Mouse (Mus musculus): ENCODE results near the gene Tubb5. TPM values are rescaled to one million over a fixed set of nuclear protein-coding genes. Genes with fewer than 3 reads are reported as not detected.
"Not testable (repeated sequence)": the region's sequence is repeated elsewhere in the genome, so short reads cannot be mapped to it uniquely, and the experiment has no call there.

The Tubb5 gene
- polyA plus RNA-seq, 1 experiment: 56.9 TPM

DNA sequence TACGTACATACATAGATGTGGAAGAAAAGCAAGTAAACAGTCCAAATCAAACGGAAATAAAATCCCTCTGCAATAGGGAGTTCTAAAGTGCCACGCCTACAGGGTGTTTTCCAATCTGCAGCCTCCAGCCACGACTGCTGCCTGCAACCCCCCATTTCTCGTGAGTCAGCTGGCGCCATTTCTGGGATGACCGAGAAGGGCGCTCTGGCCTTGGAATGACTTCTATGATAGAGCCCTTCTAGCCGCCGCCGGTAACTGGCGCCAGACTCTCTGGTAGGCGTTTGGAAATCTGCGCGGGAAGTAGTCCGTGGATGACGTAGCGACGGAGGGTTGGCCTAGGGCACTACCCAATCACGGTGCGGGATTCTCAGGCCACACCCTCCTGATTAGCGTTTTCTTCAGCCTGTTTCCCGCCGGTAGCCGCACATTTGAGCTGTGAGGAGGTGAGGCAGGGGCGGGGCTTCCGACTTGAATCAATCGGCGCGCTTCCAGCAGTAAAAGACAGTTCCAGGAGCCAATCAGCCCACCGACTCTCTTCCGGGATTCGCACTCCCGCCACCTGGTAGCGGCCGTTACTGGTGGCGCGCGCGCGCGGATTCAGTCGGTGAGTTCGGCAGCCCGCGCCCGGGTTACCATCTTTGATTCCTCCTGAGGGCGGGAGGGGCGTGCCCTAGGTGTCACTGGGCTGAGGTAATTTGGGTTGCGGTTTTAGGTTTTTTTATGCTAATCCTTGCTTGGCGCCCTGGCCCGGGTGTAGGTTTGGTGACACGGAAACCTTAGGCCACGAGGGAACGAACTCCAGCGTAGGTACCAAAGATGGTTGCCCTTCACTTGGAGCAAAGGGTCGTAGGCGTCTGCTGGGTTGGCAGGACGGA, 3.2 kb upstream of the Tubb5 start, which contains the start of gene Mdc1:
TSS of gene Mdc1 (plus strand) at position 440 of the 875 bp plus-strand sequence.
- Histone ChIP-seq H3K4me3 (replicated peaks) (peak within 1 kb of the TSS; percentile 73), H3K9me3 (ENCODE audit: control insufficient read depth, low read length) (no peaks in the 10 kb centered on the region; the same call in 1 of the 2 replicates), H3K27me3 (ENCODE audit: control insufficient read depth) (no peaks in the 10 kb centered on the region), H3K4me1 (ENCODE audit: control insufficient read depth) (peaks cover 55% of the 10 kb centered on the region), H3K36me3 (ENCODE audit: control insufficient read depth) (peaks cover 48% of the 10 kb centered on the region)
- TF ChIP-seq GATA1 (IDR thresholded peaks at IDR 0.05; ENCODE audit: low read length) (peak; percentile 29; the same call in 1 of the 2 replicates), TAL1 (IDR thresholded peaks at IDR 0.05; ENCODE audit: low read length) (peak; percentile 62)

DNA sequence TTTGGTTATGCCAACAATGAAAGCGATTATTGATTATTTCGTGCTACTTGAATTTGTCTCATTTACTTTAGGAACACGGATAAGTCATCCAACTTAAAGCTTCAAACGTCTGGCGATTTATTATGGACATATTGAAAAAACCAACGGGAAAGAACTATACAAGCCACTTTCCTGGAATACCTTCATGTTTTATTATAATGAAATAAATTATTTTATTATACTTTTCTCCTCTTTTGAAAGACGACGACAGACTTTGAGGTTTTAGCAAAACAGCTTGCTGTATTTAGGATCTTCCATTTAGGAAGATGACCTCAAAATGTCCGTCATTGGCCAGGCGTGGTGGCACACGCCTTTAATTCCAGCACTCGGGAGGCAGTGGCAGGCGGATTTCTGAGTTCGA, 2.5 kb upstream of the Tubb5 start:
- H3K4me3 ChIP-seq (replicated peaks): peak overlapping the region; percentile 73

DNA sequence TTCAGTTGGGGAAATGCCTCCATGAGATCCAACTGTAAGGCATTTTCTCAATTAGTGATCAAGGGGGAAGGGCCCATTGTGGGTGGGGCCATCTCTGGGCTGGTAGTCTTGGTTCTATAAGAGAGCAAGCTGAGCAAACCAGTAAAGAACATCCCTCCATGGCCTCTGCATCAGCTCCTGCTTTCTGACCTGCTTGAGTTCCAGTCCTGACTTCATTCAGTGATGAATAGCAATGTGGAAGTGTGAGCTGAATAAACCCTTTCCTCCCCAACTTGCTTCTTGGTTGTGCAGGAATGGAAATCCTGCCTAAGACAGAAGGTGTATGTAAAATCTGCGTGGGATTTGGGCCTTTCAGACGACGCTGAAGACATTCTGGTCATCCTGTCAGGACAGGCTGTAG, 896 bp upstream of the Tubb5 start:
- H3K9me3 ChIP-seq (ENCODE audit: control insufficient read depth, low read length); H3K27me3 ChIP-seq (ENCODE audit: control insufficient read depth): not testable (repeated sequence)
- Histone ChIP-seq H3K36me3 (ENCODE audit: control insufficient read depth) (peaks cover 48% of the 10 kb centered on the region), H3K4me1 (ENCODE audit: control insufficient read depth) (peaks cover 74% of the 10 kb centered on the region), H3K4me3 (replicated peaks) (peak overlapping the region; percentile 78)

More for the DNA sequence above, 2.5 kb upstream of the Tubb5 start:
- TF ChIP-seq TAL1 (IDR thresholded peaks at IDR 0.05; ENCODE audit: low read length): no peak
- TF ChIP-seq GATA1 (IDR thresholded peaks at IDR 0.05; ENCODE audit: low read length): no peak
- Histone ChIP-seq H3K9me3 (ENCODE audit: control insufficient read depth, low read length) (no peaks in the 10 kb centered on the region; the same call in 1 of the 2 replicates), H3K36me3 (ENCODE audit: control insufficient read depth) (peaks cover 48% of the 10 kb centered on the region), H3K27me3 (ENCODE audit: control insufficient read depth) (no peaks in the 10 kb centered on the region; the same call in 1 of the 2 replicates), H3K4me1 (ENCODE audit: control insufficient read depth) (peaks cover 63% of the 10 kb centered on the region)

DNA sequence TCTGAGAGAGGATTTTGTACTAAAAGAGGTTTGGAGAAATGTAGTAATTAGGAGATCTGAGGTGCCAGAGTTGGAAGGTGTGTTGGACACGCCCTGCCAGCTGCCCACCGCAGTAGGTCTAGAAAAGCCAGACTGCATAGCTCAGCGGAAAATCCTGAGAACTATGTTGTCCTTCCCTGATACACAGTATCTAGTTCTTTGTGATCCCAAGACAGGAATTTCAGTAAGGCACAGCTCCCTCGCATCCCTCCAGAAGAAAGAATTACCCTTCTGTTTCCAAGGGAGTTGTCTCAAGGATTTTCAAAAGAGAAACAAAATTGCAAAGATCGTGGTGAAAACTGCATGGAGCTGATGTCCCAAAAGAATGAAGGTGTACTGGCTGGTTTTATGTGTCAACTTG, 464 bp upstream of the Tubb5 start:
- TF ChIP-seq GATA1 (IDR thresholded peaks at IDR 0.05; ENCODE audit: low read length) (no peak), TAL1 (IDR thresholded peaks at IDR 0.05; ENCODE audit: low read length) (no peak)
- Histone ChIP-seq H3K27me3 (ENCODE audit: control insufficient read depth) (no peaks in the 10 kb centered on the region; the same call in 1 of the 2 replicates), H3K9me3 (ENCODE audit: control insufficient read depth, low read length) (no peaks in the 10 kb centered on the region; the same call in 1 of the 2 replicates), H3K4me1 (ENCODE audit: control insufficient read depth) (peaks cover 76% of the 10 kb centered on the region), H3K36me3 (ENCODE audit: control insufficient read depth) (peaks cover 48% of the 10 kb centered on the region), H3K4me3 (replicated peaks) (peak overlapping the region; percentile 78)

DNA sequence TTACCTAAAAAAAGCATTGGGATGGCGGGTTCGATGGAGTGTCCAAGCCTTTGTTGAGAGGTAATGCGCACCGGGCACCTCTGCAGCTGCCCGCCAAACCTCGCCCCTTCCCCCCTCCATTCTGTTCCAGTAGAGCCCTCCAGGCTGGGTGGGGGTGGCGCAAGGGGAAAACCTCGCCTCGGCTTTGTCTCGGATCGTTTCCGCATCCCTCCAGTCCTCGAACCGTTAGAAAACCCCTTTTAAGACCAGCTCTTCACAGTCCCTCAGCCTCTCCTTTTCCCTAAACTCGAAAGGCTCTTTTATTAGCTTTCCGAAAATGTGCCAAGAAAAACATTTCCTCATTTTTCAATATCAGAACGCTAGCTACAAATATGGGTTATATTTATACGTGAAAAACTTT, 619 bp downstream of the Tubb5 start:
- Histone ChIP-seq H3K36me3 (ENCODE audit: control insufficient read depth) (peaks cover 50% of the 10 kb centered on the region), H3K4me1 (ENCODE audit: control insufficient read depth) (peaks cover 76% of the 10 kb centered on the region), H3K9me3 (ENCODE audit: control insufficient read depth, low read length) (no peaks in the 10 kb centered on the region; the same call in 1 of the 2 replicates), H3K27me3 (ENCODE audit: control insufficient read depth) (no peaks in the 10 kb centered on the region; the same call in 1 of the 2 replicates), H3K4me3 (replicated peaks) (peak overlapping the region; percentile 78)
- TF ChIP-seq GATA1 (IDR thresholded peaks at IDR 0.05; ENCODE audit: low read length) (no peak), TAL1 (IDR thresholded peaks at IDR 0.05; ENCODE audit: low read length) (no peak)

DNA sequence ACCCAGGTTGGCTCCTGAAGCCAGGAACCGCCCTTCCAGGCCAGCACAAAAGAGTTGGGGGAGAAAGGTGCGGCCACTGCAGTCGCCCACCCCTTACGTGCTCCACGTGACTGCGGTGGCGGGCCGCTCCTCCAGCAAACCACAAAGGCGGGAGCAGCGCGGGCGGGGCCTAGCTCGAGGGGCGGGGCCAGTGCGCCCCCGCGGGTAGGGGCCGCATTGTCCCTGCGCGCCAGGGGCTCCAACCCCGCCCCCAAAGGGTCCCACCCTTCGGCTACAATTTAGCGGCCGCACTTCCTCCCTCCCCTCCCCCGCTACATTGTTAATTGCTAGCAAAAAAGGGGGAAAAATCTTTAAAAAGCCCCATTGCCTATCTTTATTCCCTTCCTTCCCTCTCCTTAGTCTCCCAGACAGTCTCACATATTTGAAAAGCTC, 1.1 kb downstream of the Tubb5 start:
- Histone ChIP-seq H3K27me3 (ENCODE audit: control insufficient read depth) (no peaks in the 10 kb centered on the region; the same call in 1 of the 2 replicates), H3K9me3 (ENCODE audit: control insufficient read depth, low read length) (no peaks in the 10 kb centered on the region; the same call in 1 of the 2 replicates), H3K4me1 (ENCODE audit: control insufficient read depth) (peaks cover 74% of the 10 kb centered on the region), H3K4me3 (replicated peaks) (peak overlapping the region; percentile 78), H3K36me3 (ENCODE audit: control insufficient read depth) (peaks cover 55% of the 10 kb centered on the region)
- TF ChIP-seq GATA1 (IDR thresholded peaks at IDR 0.05; ENCODE audit: low read length) (no peak), TAL1 (IDR thresholded peaks at IDR 0.05; ENCODE audit: low read length) (no peak)

DNA sequence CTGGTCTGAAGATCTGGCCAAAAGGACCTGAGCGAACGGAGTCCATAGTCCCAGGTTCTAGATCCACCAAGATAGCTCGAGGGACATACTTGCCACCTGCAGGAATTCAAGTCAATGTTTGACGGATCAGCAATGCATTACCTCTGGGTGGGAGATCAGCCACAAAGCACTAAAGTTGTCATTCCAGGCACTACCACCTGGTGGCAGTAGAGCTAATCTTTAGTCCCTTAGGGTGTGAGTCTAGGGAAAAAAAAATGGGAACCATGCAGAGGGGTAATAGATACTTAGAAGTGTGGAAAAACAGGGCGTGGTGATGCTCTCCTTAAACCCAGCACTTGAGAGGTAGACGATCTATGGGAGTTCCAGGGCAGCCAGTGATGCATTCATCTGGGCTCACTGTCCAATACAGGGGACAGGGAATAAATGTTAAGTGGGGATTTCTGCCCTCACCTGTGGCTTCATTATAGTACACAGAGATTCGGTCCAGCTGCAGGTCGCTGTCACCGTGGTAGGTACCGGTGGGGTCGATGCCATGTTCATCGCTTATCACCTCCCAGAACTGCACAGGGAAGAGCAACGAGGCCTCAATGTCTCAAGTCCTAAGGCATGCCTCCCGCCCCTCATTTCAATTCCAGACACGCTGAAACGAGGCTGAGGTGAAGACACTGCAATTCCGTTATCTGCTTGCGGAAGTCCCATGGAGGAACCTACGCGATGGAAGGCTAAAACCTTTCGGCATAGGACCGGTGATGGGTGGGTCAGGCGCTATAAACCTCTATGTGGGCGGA, 1.7 kb downstream of the Tubb5 start:
- H3K4me1 ChIP-seq (ENCODE audit: control insufficient read depth): peaks cover 70% of the 10 kb centered on the region
- H3K27me3 ChIP-seq (ENCODE audit: control insufficient read depth): no peaks in the 10 kb centered on the region; the same call in 1 of the 2 replicates
- H3K4me3 ChIP-seq (replicated peaks): peak overlapping the region; percentile 78
- H3K9me3 ChIP-seq (ENCODE audit: control insufficient read depth, low read length): no peaks in the 10 kb centered on the region; the same call in 1 of the 2 replicates
- TF ChIP-seq TAL1 (IDR thresholded peaks at IDR 0.05; ENCODE audit: low read length): no peak
- no peak; the same call in 1 of the 2 replicates for TF ChIP-seq GATA1 (IDR thresholded peaks at IDR 0.05; ENCODE audit: low read length)
- H3K36me3 ChIP-seq (ENCODE audit: control insufficient read depth): peaks cover 61% of the 10 kb centered on the region

DNA sequence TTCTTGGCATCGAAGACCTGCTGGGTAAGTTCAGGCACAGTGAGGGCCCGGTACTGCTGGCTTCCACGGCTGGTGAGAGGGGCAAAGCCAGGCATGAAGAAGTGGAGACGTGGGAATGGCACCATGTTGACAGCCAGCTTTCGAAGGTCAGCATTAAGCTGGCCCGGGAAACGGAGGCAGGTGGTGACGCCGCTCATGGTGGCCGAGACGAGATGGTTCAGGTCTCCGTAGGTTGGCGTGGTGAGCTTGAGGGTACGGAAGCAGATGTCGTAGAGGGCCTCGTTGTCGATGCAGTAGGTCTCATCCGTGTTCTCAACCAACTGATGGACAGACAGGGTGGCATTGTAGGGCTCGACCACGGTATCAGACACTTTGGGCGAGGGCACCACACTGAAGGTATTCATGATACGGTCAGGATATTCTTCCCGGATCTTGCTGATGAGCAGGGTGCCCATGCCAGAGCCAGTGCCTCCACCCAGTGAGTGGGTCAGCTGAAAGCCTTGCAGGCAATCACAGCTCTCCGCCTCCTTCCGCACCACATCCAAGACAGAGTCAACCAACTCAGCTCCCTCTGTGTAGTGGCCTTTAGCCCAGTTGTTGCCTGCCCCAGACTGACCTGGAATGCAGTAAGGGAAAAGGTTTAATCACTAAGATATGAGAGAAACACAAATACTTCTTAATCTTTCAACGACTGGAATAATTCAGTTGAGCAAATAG, 2.5 kb downstream of the Tubb5 start:
- Histone ChIP-seq H3K9me3 (ENCODE audit: control insufficient read depth, low read length) (no peaks in the 10 kb centered on the region; the same call in 1 of the 2 replicates), H3K4me3 (replicated peaks) (peak overlapping the region; percentile 78), H3K27me3 (ENCODE audit: control insufficient read depth) (no peaks in the 10 kb centered on the region; the same call in 1 of the 2 replicates), H3K36me3 (ENCODE audit: control insufficient read depth) (peaks cover 69% of the 10 kb centered on the region), H3K4me1 (ENCODE audit: control insufficient read depth) (peaks cover 74% of the 10 kb centered on the region)
- no peak for TF ChIP-seq TAL1 (IDR thresholded peaks at IDR 0.05; ENCODE audit: low read length)
- TF ChIP-seq GATA1 (IDR thresholded peaks at IDR 0.05; ENCODE audit: low read length): no peak
